Mouse (Mus musculus) kidney, adult 11 months (tissue): Measurements from ENCODE around the gene Cdhr1.

Experiments
- DNase-seq: peaks from one replicate; pipeline ENCODE4 v3.0.0; 2022

Cdhr1 gene

DNA sequence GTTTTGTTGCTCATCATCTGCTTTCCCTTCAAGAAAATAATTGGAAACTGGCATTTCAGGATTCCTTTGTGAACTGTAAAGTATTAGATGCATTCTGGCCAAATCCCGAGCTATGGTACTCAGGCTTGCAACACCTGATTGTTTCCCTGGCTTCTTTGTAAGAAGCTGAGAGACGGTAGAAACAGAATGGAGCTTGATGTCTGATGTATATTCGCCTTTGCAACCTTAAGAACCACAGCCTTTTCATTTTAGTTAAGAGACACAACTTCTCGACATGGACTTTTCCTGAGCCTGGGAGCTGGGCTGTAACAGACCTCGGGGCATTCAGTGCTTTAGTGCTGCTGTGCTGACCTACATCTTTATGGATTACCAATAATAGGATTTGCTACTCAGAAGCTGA is 30.5 kb downstream of the Cdhr1 start, which contains the start of gene Lrit2:
Gene Lrit2 (plus strand): TSS at position 301 of the 400 bp plus-strand sequence.
- no peak for DNase-seq

GRCm38 (mm10) chr14:37066636-37067035 is 31.5 kb downstream of the Cdhr1 start:
- DNase-seq = no peak

DNA sequence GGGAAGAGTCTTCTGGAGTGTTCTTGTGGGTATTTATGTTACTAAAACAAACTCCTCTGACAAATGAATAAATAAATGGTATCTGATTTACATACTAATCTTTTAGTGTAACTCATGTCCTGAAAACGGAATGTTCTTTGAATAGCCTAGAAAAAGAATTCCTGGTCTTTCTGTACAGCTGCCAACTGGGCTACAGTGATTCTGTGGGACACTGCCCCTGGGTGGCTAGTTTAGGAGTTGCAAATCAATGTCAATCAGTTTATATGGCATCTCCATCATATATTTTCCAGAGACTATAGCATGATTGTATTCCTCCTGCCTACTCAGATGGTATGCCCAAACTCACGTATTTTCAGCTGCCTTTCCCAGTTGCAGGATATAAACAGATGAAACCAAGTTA is 33.3 kb downstream of the Cdhr1 start:
- DNase-seq = no peak

- DNase-seq = no peak
These were observed 49.2 kb downstream of the Cdhr1 start, which contains the start of gene Rgr for GRCm38 (mm10) chr14:37048914-37049410. Gene Rgr (minus strand): TSS chr14:37048964.

- no peak for DNase-seq
These were observed 63.7 kb downstream of the Cdhr1 start for GRCm38 (mm10) chr14:37034432-37034831.

GRCm38 (mm10) chr14:37033241-37033640 is 64.9 kb downstream of the Cdhr1 start:
- peak; percentile 52 for DNase-seq

GRCm38 (mm10) chr14:37032481-37033104 is 65.6 kb downstream of the Cdhr1 start:
- DNase-seq = no peak

DNA sequence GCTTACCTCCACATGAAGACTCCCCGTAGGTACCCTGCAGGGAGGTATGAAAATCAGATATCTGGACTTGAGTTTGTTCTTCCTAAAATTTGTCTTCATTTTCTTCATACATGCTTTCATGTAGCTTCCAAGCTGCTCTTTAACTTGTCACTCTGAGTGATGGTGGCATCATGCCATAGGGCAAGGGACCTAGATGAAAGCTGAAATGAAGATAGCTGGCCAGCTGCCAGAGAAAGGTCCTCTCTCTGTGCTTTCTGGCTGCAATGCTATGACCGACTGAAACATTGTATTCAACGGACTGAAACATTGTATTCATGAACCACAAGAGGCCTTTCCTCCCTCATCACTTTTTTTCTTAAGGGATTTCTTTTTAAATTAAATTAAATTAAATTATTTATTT is 69.6 kb downstream of the Cdhr1 start:
- DNase-seq = no peak

DNA sequence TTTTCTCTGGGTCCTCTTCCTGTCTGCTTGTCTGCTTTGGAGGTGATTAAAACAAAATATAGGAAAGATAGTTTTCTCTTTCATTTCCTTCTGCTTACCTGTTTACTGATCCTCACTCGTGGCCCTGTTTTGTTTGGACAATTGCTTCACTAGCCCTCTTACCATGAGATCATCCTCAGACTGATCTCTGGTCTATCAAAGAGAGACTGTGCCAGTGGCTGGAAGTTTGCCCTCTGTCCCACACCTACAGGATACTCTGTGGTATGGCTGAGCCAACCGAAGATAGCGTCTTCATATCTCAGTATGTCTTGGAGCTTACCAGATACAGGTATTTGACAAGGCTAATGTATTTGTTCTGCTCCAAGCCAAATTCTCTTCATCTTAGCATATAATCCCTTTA is 70.2 kb downstream of the Cdhr1 start:
- DNase-seq = no peak
